ENCODE assay signal across 9 mouse cellular contexts in the genomic region with DNA sequence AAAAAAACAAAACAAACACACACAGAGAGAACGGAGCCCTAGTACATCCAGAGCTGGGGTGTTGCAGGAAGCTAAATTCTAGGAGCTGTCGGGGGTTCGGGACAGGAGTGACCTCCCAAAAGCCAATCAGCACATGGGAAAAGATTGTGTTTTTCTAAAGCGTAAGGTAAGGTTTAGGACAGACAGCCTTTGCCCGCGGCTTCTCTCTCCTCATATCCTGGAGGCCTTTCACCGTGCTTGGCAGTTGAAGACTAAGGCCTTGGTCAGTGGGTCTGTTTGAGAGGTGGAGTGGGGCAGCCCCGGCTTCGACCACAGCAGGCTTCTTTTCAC. TPM values are rescaled to one million over a fixed set of nuclear protein-coding genes. Genes with fewer than 3 reads are reported as not detected.
DNase-seq lines count a peak whose midpoint lies in the region; ATAC-seq and TF ChIP-seq lines count a peak whose summit lies in the region.
"Had no signal": no experiment of that assay in that cellular context is flagged by ENCODE, and none has a peak within 500 bp of the region (broad histone marks: within the 10 kb centered on the region; RNA-seq: fewer than 3 reads in every experiment).

No protein-coding gene starts in this region.

- H3K9ac ChIP-seq in forebrain, embryonic 13.5 days = peak overlapping the region; percentile 45
- no peak overlapping the region for H3K9ac ChIP-seq in limb, embryonic 15.5 days
- H3K9ac ChIP-seq in stomach, postnatal 0 days (ENCODE audit: low read length) = peak overlapping the region; percentile 18; the same call in 1 of the 2 replicates

- TF ChIP-seq CTCF in stomach, postnatal 0 days (IDR thresholded peaks at IDR 0.05; ENCODE audit: low read depth) = no peak

- H3K9me3 ChIP-seq in megakaryocyte, embryonic 14.5 days = no peaks in the 10 kb centered on the region
- H3K9me3 ChIP-seq in forebrain, embryonic 13.5 days (replicated peaks) = no peaks in the 10 kb centered on the region
- no peaks in the 10 kb centered on the region for H3K9me3 ChIP-seq in limb, embryonic 15.5 days
- no peaks in the 10 kb centered on the region for H3K9me3 ChIP-seq in stomach, postnatal 0 days (ENCODE audit: control insufficient read depth, low read length)

- H3K36me3 ChIP-seq in megakaryocyte, embryonic 14.5 days (replicated peaks; ENCODE audit: low read length) = peaks cover 57% of the 10 kb centered on the region
- H3K36me3 ChIP-seq in forebrain, embryonic 13.5 days (ENCODE audit: poor library complexity, severe bottlenecking) = no peaks in the 10 kb centered on the region
- H3K36me3 ChIP-seq in limb, embryonic 15.5 days = peaks cover 5% of the 10 kb centered on the region
- no peaks in the 10 kb centered on the region for H3K36me3 ChIP-seq in stomach, postnatal 0 days (ENCODE audit: control insufficient read depth, insufficient read depth, low read length)

- intact Hi-C loops in gastrocnemius, postnatal 36 days (cut with DNase I) = no loop called here

- no peak overlapping the region for H3K27ac ChIP-seq in forebrain, embryonic 13.5 days
- H3K27ac ChIP-seq in limb, embryonic 15.5 days = peak overlapping the region; percentile 51; the same call in 1 of the 2 replicates
- peak overlapping the region; percentile 63 for H3K27ac ChIP-seq in stomach, postnatal 0 days (replicated peaks)

- H3K4me2 ChIP-seq in forebrain, embryonic 13.5 days = peak overlapping the region; percentile 60
- peak overlapping the region; percentile 58 for H3K4me2 ChIP-seq in limb, embryonic 15.5 days
- H3K4me2 ChIP-seq in stomach, postnatal 0 days (replicated peaks; ENCODE audit: low read depth) = peak overlapping the region; percentile 43

- no peak for ATAC-seq in megakaryocyte, adult 5-6 weeks (ENCODE audit: poor library complexity, severe bottlenecking)
- ATAC-seq in forebrain, embryonic 13.5 days = no peak
- no peak for ATAC-seq in limb, embryonic 15.5 days (ENCODE audit: insufficient number of reproducible peaks, low FRiP score, low TSS enrichment, low read depth)
- no peak for ATAC-seq in stomach, postnatal 0 days (ENCODE audit: low FRiP score, low TSS enrichment)

- TF ChIP-seq EP300 in stomach, postnatal 0 days (optimal IDR thresholded peaks at IDR 0.05) = no peak

- no peak for DNase-seq in stomach, postnatal 0 days (ENCODE audit: low spot score)
- DNase-seq in gastrocnemius, postnatal 36 days = no peak
- no peak for DNase-seq in frontal cortex, postnatal 10 days (ENCODE audit: low spot score in 2 of 2)

- peaks cover 85% of the 10 kb centered on the region for H3K4me1 ChIP-seq in megakaryocyte, embryonic 14.5 days
- H3K4me1 ChIP-seq in forebrain, embryonic 13.5 days = peaks cover 27% of the 10 kb centered on the region
- H3K4me1 ChIP-seq in limb, embryonic 15.5 days = peaks cover 54% of the 10 kb centered on the region
- peaks cover 9% of the 10 kb centered on the region for H3K4me1 ChIP-seq in stomach, postnatal 0 days (replicated peaks; ENCODE audit: control insufficient read depth, insufficient read depth)

- peak overlapping the region; percentile 97 for H3K4me3 ChIP-seq in megakaryocyte, embryonic 14.5 days (replicated peaks)
- H3K4me3 ChIP-seq in forebrain, embryonic 13.5 days = peak overlapping the region; percentile 30
- peak overlapping the region; percentile 29 for H3K4me3 ChIP-seq in limb, embryonic 15.5 days
- peak overlapping the region; percentile 16; the same call in 1 of the 2 replicates for H3K4me3 ChIP-seq in stomach, postnatal 0 days (ENCODE audit: low read depth, low read length)

- no peaks in the 10 kb centered on the region for H3K27me3 ChIP-seq in megakaryocyte, embryonic 14.5 days (replicated peaks)
- peaks cover 64% of the 10 kb centered on the region for H3K27me3 ChIP-seq in forebrain, embryonic 13.5 days
- peaks cover 10% of the 10 kb centered on the region; the same call in 1 of the 2 replicates for H3K27me3 ChIP-seq in limb, embryonic 15.5 days
- H3K27me3 ChIP-seq in stomach, postnatal 0 days (ENCODE audit: control insufficient read depth, insufficient read depth, low read length) = no peaks in the 10 kb centered on the region

- WGBS in forebrain, embryonic 13.5 days = 50% methylated on average over 9 of the region's 9 CpGs
- 61% methylated on average over 9 of the region's 9 CpGs for WGBS in limb, embryonic 15.5 days
- 63% methylated on average over 9 of the region's 9 CpGs for whole genome bisulfite sequencing in stomach, postnatal 0 days

RNA-seq across cellular contexts. Expression of gene Tmc6, which starts 0.7 kb away (rescaled TPM):
- 78.2 and 118 TPM in 2 replicates for polyA plus RNA-seq in megakaryocyte, embryonic 14.5 days (2012; ENCODE audit: insufficient read depth, low replicate concordance)
- 74.3 and 79.6 TPM in 2 replicates for total RNA-seq in megakaryocyte, adult 5-6 weeks (2015)
- 17.4 and 18.5 TPM in 2 replicates for total RNA-seq in megakaryocyte, adult 5-6 weeks (2017)
- 1.8 and 2.1 TPM in 2 replicates for polyA plus RNA-seq in forebrain, embryonic 13.5 days (2015; fragmentation: Nextera tagmentation; extraction: Ambion mirVana)
- 24.5 and 25.9 TPM in 2 replicates for polyA plus RNA-seq in limb, embryonic 15.5 days (2015; fragmentation: Nextera tagmentation; extraction: Ambion mirVana)
- polyA plus RNA-seq in stomach, postnatal 0 days (2015; fragmentation: Nextera tagmentation; extraction: Ambion mirVana) = 21.0 and 24.1 TPM in 2 replicates
- 1 to 10 TPM; 5.8 to 5.9 TPM for total RNA-seq in gastrocnemius, postnatal 36 days (2021)

RNA-seq across cellular contexts. Expression of gene Tmc8, which starts 0.8 kb away (rescaled TPM):
- polyA plus RNA-seq in megakaryocyte, embryonic 14.5 days (2012; ENCODE audit: insufficient read depth, low replicate concordance) = 104 and 477 TPM in 2 replicates
- total RNA-seq in megakaryocyte, adult 5-6 weeks (2015) = 8.6 and 11.7 TPM in 2 replicates
- 4.3 and 7.4 TPM in 2 replicates for total RNA-seq in megakaryocyte, adult 5-6 weeks (2017)
- polyA plus RNA-seq in forebrain, embryonic 13.5 days (2015; fragmentation: Nextera tagmentation; extraction: Ambion mirVana) = 0.45 and 0.52 TPM in 2 replicates
- 1.2 and 2.0 TPM in 2 replicates for polyA plus RNA-seq in limb, embryonic 15.5 days (2015; fragmentation: Nextera tagmentation; extraction: Ambion mirVana)
- polyA plus RNA-seq in stomach, postnatal 0 days (2015; fragmentation: Nextera tagmentation; extraction: Ambion mirVana) = 8.9 and 10.0 TPM in 2 replicates
- 1 to 10 TPM; 1.2 to 1.7 TPM for total RNA-seq in gastrocnemius, postnatal 36 days (2021)

RNA-seq across cellular contexts. Expression of gene 6030468B19Rik, which starts 14.8 kb away (rescaled TPM):
- polyA plus RNA-seq in megakaryocyte, embryonic 14.5 days (2012; ENCODE audit: insufficient read depth, low replicate concordance) = 17.2 and 27.7 TPM in 2 replicates
- total RNA-seq in megakaryocyte, adult 5-6 weeks (2015) = 0.60 TPM in 1 of 2 replicates, not detected in the other
- total RNA-seq in megakaryocyte, adult 5-6 weeks (2017) = 0.53 TPM in 1 of 2 replicates, not detected in the other
- not detected in 2 replicates for polyA plus RNA-seq in forebrain, embryonic 13.5 days (2015; fragmentation: Nextera tagmentation; extraction: Ambion mirVana)
- polyA plus RNA-seq in limb, embryonic 15.5 days (2015; fragmentation: Nextera tagmentation; extraction: Ambion mirVana) = 0.55 TPM in 1 of 2 replicates, not detected in the other
- 0.12 TPM in 1 of 2 replicates, not detected in the other for polyA plus RNA-seq in stomach, postnatal 0 days (2015; fragmentation: Nextera tagmentation; extraction: Ambion mirVana)
- not detected for total RNA-seq in gastrocnemius, postnatal 36 days (2021)
- total RNA-seq: adrenal gland, postnatal 36 days; gastrocnemius, postnatal 14 days had no signal

RNA-seq across cellular contexts. Expression of gene Gm20708, which starts 26.8 kb away (rescaled TPM):
- polyA plus RNA-seq in megakaryocyte, embryonic 14.5 days (2012; ENCODE audit: insufficient read depth, low replicate concordance) = not detected in 2 replicates
- 1.1 and 2.2 TPM in 2 replicates for total RNA-seq in megakaryocyte, adult 5-6 weeks (2015)
- 1.1 TPM in 1 of 2 replicates, not detected in the other for total RNA-seq in megakaryocyte, adult 5-6 weeks (2017)
- polyA plus RNA-seq in forebrain, embryonic 13.5 days (2015; fragmentation: Nextera tagmentation; extraction: Ambion mirVana) = 0.36 and 0.49 TPM in 2 replicates
- polyA plus RNA-seq in limb, embryonic 15.5 days (2015; fragmentation: Nextera tagmentation; extraction: Ambion mirVana) = 0.50 and 0.71 TPM in 2 replicates
- polyA plus RNA-seq in stomach, postnatal 0 days (2015; fragmentation: Nextera tagmentation; extraction: Ambion mirVana) = 0.18 and 0.24 TPM in 2 replicates
- under 1 TPM; 0.57 to 0.89 TPM for total RNA-seq in gastrocnemius, postnatal 36 days (2021)

RNA-seq across cellular contexts. Expression of gene Syngr2, which starts 26.8 kb away (rescaled TPM):
- polyA plus RNA-seq in megakaryocyte, embryonic 14.5 days (2012; ENCODE audit: insufficient read depth, low replicate concordance) = 89.2 and 120 TPM in 2 replicates
- 225 and 241 TPM in 2 replicates for total RNA-seq in megakaryocyte, adult 5-6 weeks (2015)
- total RNA-seq in megakaryocyte, adult 5-6 weeks (2017) = 163 and 176 TPM in 2 replicates
- polyA plus RNA-seq in forebrain, embryonic 13.5 days (2015; fragmentation: Nextera tagmentation; extraction: Ambion mirVana) = 15.9 and 17.4 TPM in 2 replicates
- 74.0 and 85.6 TPM in 2 replicates for polyA plus RNA-seq in limb, embryonic 15.5 days (2015; fragmentation: Nextera tagmentation; extraction: Ambion mirVana)
- polyA plus RNA-seq in stomach, postnatal 0 days (2015; fragmentation: Nextera tagmentation; extraction: Ambion mirVana) = 165 and 183 TPM in 2 replicates
- 100 to 1,000 TPM; 155 to 161 TPM for total RNA-seq in gastrocnemius, postnatal 36 days (2021)

Comparison
In these comparisons a context has a peak if more than half of its experiments do, and no peak if none do; other contexts are left out.
1. H3K4me3 ChIP-seq: peak in every context shown above with its lines; median percentile 97 in megakaryocyte, embryonic 14.5 days; 30 in forebrain, embryonic 13.5 days; 29 in limb, embryonic 15.5 days; 16 in stomach, postnatal 0 days.
2. RNA of gene 6030468B19Rik, which starts 14.8 kb away (polyA plus RNA-seq): 17.2 to 27.7 TPM in megakaryocyte, embryonic 14.5 days; 0.55 TPM in limb, embryonic 15.5 days, not detected in forebrain, embryonic 13.5 days and 0.12 TPM in stomach, postnatal 0 days; every median in the first group is over 10 times any median in the second.
3. Peak in every context shown above with its lines, with median percentiles within 50 percentile points of each other: H3K4me2 ChIP-seq.